Mouse (Mus musculus) hindbrain, embryonic 13.5 days (tissue): ENCODE measurements around the gene Htr2a. TPM values are rescaled to one million over a fixed set of nuclear protein-coding genes. Genes with fewer than 3 reads are reported as not detected.
A peak's percentile ranks its signal among the peaks of the same experiment; 100 is the strongest.

Experiments
- ATAC-seq: fragments of 200-750 bp; cut with Nextera tagmentation; 2 replicates; pipeline ENCODE4 v1.8.0; 2017; ENCODE audit warnings: moderate TSS enrichment; ENCODE audit not compliant: low FRiP score
- H3K27ac ChIP-seq: fragments of 300-500 bp; sonication (generic); 2 replicates; pipeline ENCODE4 v1.5.1; 2015; ENCODE audit warnings: inconsistent platforms, mild to moderate bottlenecking, moderate library complexity
- H3K27me3 ChIP-seq: fragments of 300-500 bp; sonication (generic); 2 replicates; pipeline ENCODE4 v1.6.1; 2015; ENCODE audit warnings: mild to moderate bottlenecking, inconsistent platforms
- H3K36me3 ChIP-seq: fragments of 300-500 bp; sonication (generic); 2 replicates; pipeline ENCODE4 v1.6.1; 2015; ENCODE audit warnings: mild to moderate bottlenecking, inconsistent platforms
- H3K4me1 ChIP-seq: fragments of 300-500 bp; sonication (generic); replicated peaks from 2 replicates; pipeline ENCODE4 v1.6.1; 2015; ENCODE audit warnings: inconsistent platforms
- H3K4me2 ChIP-seq: fragments of 300-500 bp; sonication (generic); 2 replicates; pipeline ENCODE4 v1.6.1; 2015; ENCODE audit warnings: inconsistent platforms, mild to moderate bottlenecking, moderate library complexity
- H3K4me3 ChIP-seq: fragments of 300-500 bp; sonication (generic); 2 replicates; pipeline ENCODE4 v1.5.1; 2015; ENCODE audit warnings: mild to moderate bottlenecking, inconsistent platforms
- H3K9ac ChIP-seq: fragments of 300-500 bp; sonication (generic); 2 replicates; pipeline ENCODE4 v1.6.1; 2015; ENCODE audit warnings: mild to moderate bottlenecking, inconsistent platforms
- H3K9me3 ChIP-seq: fragments of 300-500 bp; sonication (generic); 2 replicates; pipeline ENCODE4 v1.6.1; 2016; ENCODE audit warnings: inconsistent platforms
- WGBS: fragments of 180-500 bp; shearing (Covaris S2); methylation state at CpG from one replicate; pipeline ENCODE4 v1.1.7; 2015; 5-methylcytosine and 5-hydroxymethylcytosine counted together
- polyA plus RNA-seq: library from polyadenylated mRNA; unstranded; fragments of >200 nt; fragmentation: Nextera tagmentation; extraction: Ambion mirVana; gene quantifications from 2 replicates; pipeline ENCODE4 v1.2.1, GENCODE M21; 2015

Gene Htr2a
- polyA plus RNA-seq, 1 experiment from 2014 or later = 2.0 TPM

- Histone ChIP-seq H3K27me3 (no peaks in the 10 kb centered on the region), H3K4me2 (no peak overlapping the region), H3K27ac (no peak overlapping the region), H3K9me3 (no peaks in the 10 kb centered on the region), H3K9ac (no peak overlapping the region), H3K36me3 (no peaks in the 10 kb centered on the region), H3K4me3 (no peak overlapping the region), H3K4me1 (no peaks in the 10 kb centered on the region)
- no peak for ATAC-seq
- 32% methylated on average over 3 of the region's 3 CpGs for WGBS
Measured at GRCm38 (mm10) chr14:74709054-74709453, 68.4 kb downstream of the Htr2a start.

DNA sequence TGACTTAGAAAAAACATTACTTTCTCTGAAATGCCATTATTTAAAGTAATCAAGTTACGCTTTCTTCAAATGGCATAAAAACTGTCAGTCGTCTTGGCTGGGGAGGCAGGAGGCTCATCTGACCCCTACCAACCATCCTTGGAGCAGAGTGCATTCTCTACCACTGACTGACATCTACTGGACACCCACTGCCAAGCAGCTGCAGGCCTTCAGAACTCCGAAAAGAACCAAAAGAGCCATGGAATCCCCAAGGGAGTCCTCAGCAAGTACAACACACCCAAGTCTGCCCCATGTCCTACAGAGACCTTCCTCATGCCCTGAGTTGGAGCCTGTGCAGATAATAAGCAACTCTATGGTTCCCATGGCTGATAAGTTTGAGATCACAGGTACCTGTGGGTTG is 82.9 kb downstream of the Htr2a start:
- Histone ChIP-seq H3K4me1 (no peaks in the 10 kb centered on the region), H3K27me3 (no peaks in the 10 kb centered on the region), H3K4me2 (no peak overlapping the region), H3K9ac (no peak overlapping the region), H3K36me3 (no peaks in the 10 kb centered on the region), H3K9me3 (no peaks in the 10 kb centered on the region), H3K27ac (no peak overlapping the region), H3K4me3 (no peak overlapping the region)
- 77% methylated on average over 3 of the region's 3 CpGs for WGBS
- no peak for ATAC-seq

DNA sequence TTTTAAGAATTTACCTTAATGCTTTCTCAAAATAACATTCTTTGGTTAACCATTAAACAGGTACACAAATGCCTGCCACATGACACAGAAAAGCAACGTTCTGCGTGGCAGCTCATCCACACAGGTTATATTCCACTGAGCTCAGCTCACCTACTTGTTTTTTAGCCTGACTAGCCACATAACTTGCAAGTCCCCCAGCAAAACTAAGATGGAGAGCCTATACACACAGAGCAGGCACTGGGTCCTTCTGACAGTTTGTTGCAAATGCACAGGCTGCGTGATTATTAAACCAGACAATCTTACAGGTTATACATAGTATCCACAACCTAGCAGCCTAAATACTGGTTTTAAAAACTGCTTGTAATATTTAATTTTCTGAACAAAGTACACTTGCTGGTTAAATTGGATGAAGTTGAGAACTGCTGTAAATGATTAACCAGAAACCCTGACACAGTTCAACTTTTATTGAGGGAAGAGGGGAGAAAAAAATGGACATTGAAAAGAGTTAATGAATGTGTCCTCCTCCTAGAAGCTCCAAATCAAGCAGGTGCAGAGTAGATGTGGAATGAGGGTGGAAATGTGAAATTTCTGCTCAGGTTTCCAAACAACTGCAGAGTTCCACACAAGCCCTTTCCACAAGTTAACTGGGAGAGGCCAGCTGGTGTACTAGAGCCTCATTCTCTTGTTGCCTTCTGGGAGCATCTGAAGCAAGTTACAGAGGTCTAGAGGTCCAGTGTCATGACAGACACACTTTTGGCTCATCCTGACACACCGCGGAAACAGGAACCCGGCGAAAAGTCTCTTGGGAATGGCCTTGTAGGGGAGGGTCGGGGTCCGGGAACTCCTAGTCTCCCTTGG is 90.8 kb downstream of the Htr2a start:
- no peak; the same call in 1 of the 2 replicates for ATAC-seq
- 28% methylated on average over 9 of the region's 9 CpGs for WGBS

DNA sequence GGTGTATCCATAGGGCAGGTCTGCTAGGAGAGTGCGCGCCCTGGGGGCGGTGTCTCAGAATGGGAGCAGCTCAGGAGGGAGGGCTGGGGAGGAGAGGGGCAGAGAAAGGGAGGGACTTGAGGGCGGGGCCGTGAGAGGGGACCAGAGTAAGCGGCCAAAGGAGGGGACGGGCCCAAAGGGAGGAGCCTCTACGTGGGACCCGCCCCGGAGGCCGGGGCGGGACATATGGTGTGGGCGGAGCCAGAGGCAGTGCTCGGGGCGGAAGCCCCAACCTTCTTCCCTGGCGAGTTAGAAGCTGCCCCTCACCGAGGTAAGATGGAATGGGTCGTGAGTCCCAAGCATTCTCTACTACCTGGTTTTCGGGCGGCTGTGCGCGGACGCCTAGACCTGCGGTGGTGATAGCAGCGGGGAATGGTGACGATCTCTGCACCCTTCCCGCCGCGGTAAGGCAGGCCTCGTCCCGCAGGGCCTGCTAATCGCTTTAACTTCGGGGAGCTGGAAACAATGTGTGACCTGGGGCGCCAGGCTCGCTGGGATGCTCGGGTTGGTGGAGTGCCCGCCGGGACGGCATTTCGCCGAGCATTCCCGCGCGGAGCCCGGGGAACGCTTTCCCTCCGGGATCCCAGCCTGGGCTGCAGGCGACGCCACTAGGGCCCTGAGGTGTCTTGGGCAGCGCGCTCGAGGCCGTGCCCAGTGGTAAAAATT is 91.6 kb downstream of the Htr2a start, which contains the start of gene Esd:
Gene Esd, plus strand, starts transcription at position 219 of the 705 bp plus-strand sequence.
- WGBS = under 1% methylated on average over 52 of the region's 53 CpGs

More for the DNA sequence above, 90.8 kb downstream of the Htr2a start:
- Histone ChIP-seq H3K4me1 (peaks cover 11% of the 10 kb centered on the region), H3K9me3 (no peaks in the 10 kb centered on the region), H3K4me2 (peak overlapping the region; percentile 78), H3K4me3 (peak overlapping the region; percentile 82), H3K9ac (peak overlapping the region; percentile 89), H3K36me3 (peaks cover 3% of the 10 kb centered on the region; the same call in 1 of the 2 replicates), H3K27ac (no peak overlapping the region), H3K27me3 (no peaks in the 10 kb centered on the region)

GRCm38 (mm10) chr14:74733397-74733796 is 92.8 kb downstream of the Htr2a start:
- Histone ChIP-seq H3K4me3 (peak overlapping the region; percentile 82; the same call in 1 of the 2 replicates), H3K27ac (no peak overlapping the region), H3K9ac (no peak overlapping the region)

More for the DNA sequence above, 91.6 kb downstream of the Htr2a start, which contains the start of gene Esd:
- H3K36me3 ChIP-seq = peaks cover 10% of the 10 kb centered on the region
- no peaks in the 10 kb centered on the region for H3K27me3 ChIP-seq
- H3K9me3 ChIP-seq = no peaks in the 10 kb centered on the region
- H3K9ac ChIP-seq = peak within 1 kb of the TSS; percentile 89
- peak within 1 kb of the TSS; percentile 82 for H3K4me3 ChIP-seq
- peak within 1 kb of the TSS; percentile 78 for H3K4me2 ChIP-seq
- peak within 1 kb of the TSS; percentile 76 for H3K27ac ChIP-seq
- peak; percentile 98 for ATAC-seq
- H3K4me1 ChIP-seq = peaks cover 11% of the 10 kb centered on the region

GRCm38 (mm10) chr14:74735471-74735870 is 94.8 kb downstream of the Htr2a start:
- Histone ChIP-seq H3K9me3 (no peaks in the 10 kb centered on the region), H3K27ac (no peak overlapping the region), H3K4me1 (peaks cover 11% of the 10 kb centered on the region), H3K4me3 (no peak overlapping the region), H3K27me3 (no peaks in the 10 kb centered on the region), H3K36me3 (peaks cover 32% of the 10 kb centered on the region), H3K4me2 (no peak overlapping the region), H3K9ac (no peak overlapping the region)
- ATAC-seq = no peak
- 90% methylated on average over 6 of the region's 6 CpGs for WGBS

More at GRCm38 (mm10) chr14:74733397-74733796, 92.8 kb downstream of the Htr2a start:
- H3K4me1 ChIP-seq = peaks cover 11% of the 10 kb centered on the region
- H3K9me3 ChIP-seq = no peaks in the 10 kb centered on the region
- 60% methylated on average over 2 of the region's 2 CpGs for WGBS
- no peak for ATAC-seq
- no peaks in the 10 kb centered on the region for H3K27me3 ChIP-seq
- H3K36me3 ChIP-seq = peaks cover 16% of the 10 kb centered on the region
- H3K4me2 ChIP-seq = peak overlapping the region; percentile 78

GRCm38 (mm10) chr14:74736850-74737249 is 96.2 kb downstream of the Htr2a start:
- no peak overlapping the region for H3K27ac ChIP-seq
- no peak overlapping the region for H3K4me2 ChIP-seq
- no peaks in the 10 kb centered on the region for H3K27me3 ChIP-seq
- ATAC-seq = no peak
- no peaks in the 10 kb centered on the region for H3K9me3 ChIP-seq
- peaks cover 45% of the 10 kb centered on the region for H3K36me3 ChIP-seq
- H3K4me3 ChIP-seq = no peak overlapping the region
- no peak overlapping the region for H3K9ac ChIP-seq
- H3K4me1 ChIP-seq = peaks cover 11% of the 10 kb centered on the region
- 98% methylated on average over 6 of the region's 6 CpGs for WGBS

Other genes starting within 250 kb of the Htr2a start
- gene Esd, start 91.5 kb downstream of the Htr2a start, polyA plus RNA-seq = 245 and 255 TPM in 2 replicates